Mouse (Mus musculus): ENCODE results near the gene Samd4b.
"Not testable (repeated sequence)": the region's sequence is repeated elsewhere in the genome, so short reads cannot be mapped to it uniquely, and the experiment has no call there.

- not testable (repeated sequence) for TF ChIP-seq POLR2A (IDR thresholded peaks at IDR 0.05; ENCODE audit: borderline replicate concordance, extremely low read depth, insufficient read depth, insufficient read length, poor library complexity, severe bottlenecking); CTCF (IDR thresholded peaks at IDR 0.05; ENCODE audit: borderline replicate concordance, extremely low read depth, insufficient read depth, insufficient read length)
Measured at GRCm38 (mm10) chr7:28509121-28509520, 88.8 kb downstream of the Samd4b start.

Measured in brain, embryonic 14.5 days (tissue).